8 mouse cellular contexts compared by ENCODE assay signal in genomic region chr11:116671112-116671844, GRCm38 (mm10). TPM values are rescaled to one million over a fixed set of nuclear protein-coding genes. Genes with fewer than 3 reads are reported as not detected.
A peak's percentile ranks its signal among the peaks of the same experiment; 100 is the strongest.
DNase-seq lines count a peak whose midpoint lies in the region; ATAC-seq and TF ChIP-seq lines count a peak whose summit lies in the region.

No protein-coding gene starts in this region.

- ATAC-seq in embryonic facial prominence, embryonic 14.5 days (ENCODE audit: low read depth): peak; percentile 90
- peak; percentile 90 for ATAC-seq in limb, embryonic 14.5 days (ENCODE audit: low FRiP score, low read depth)
- ATAC-seq in midbrain, postnatal 0 days (ENCODE audit: low FRiP score): peak; percentile 90

- peaks cover 19% of the 10 kb centered on the region for H3K4me1 ChIP-seq in embryonic facial prominence, embryonic 14.5 days (ENCODE audit: control insufficient read depth, insufficient read depth, low read length)
- H3K4me1 ChIP-seq in limb, embryonic 14.5 days (ENCODE audit: control insufficient read depth, insufficient read depth, low read length): peaks cover 21% of the 10 kb centered on the region; the same call in 1 of the 2 replicates
- H3K4me1 ChIP-seq in midbrain, postnatal 0 days (ENCODE audit: insufficient read depth, low read length): peaks cover 5% of the 10 kb centered on the region; the same call in 1 of the 2 replicates

- H3K27me3 ChIP-seq in embryonic facial prominence, embryonic 14.5 days (replicated peaks; ENCODE audit: control insufficient read depth, insufficient read depth, low read length): no peaks in the 10 kb centered on the region; the same call in 1 of the 2 replicates
- no peaks in the 10 kb centered on the region for H3K27me3 ChIP-seq in limb, embryonic 14.5 days (ENCODE audit: control insufficient read depth, insufficient read depth, low read length)
- no peaks in the 10 kb centered on the region for H3K27me3 ChIP-seq in midbrain, postnatal 0 days (ENCODE audit: insufficient read depth, low read length)

- peak overlapping the region; percentile 86 for H3K9ac ChIP-seq in embryonic facial prominence, embryonic 14.5 days (ENCODE audit: low read depth, low read length)
- H3K9ac ChIP-seq in limb, embryonic 14.5 days (ENCODE audit: low read depth, low read length, severe bottlenecking): peak overlapping the region; percentile 92
- H3K9ac ChIP-seq in midbrain, postnatal 0 days (replicated peaks; ENCODE audit: low read length, poor library complexity, severe bottlenecking): peak overlapping the region; percentile 79

- peak; percentile 88; the same call in 1 of the 2 replicates for TF ChIP-seq POLR2A in limb, embryonic 14.5 days (IDR thresholded peaks at IDR 0.05; ENCODE audit: borderline replicate concordance, extremely low read depth, insufficient read depth, insufficient read length)

- peak; percentile 80 for TF ChIP-seq CTCF in midbrain, postnatal 0 days (IDR thresholded peaks at IDR 0.05)

- under 1% methylated on average over 45 of the region's 45 CpGs for WGBS in embryonic facial prominence, embryonic 14.5 days
- WGBS in limb, embryonic 14.5 days: 3% methylated on average over 45 of the region's 45 CpGs
- WGBS in midbrain, postnatal 0 days: under 1% methylated on average over 45 of the region's 45 CpGs

- H3K27ac ChIP-seq in embryonic facial prominence, embryonic 14.5 days (replicated peaks; ENCODE audit: low read depth, low read length): peak overlapping the region; percentile 78
- H3K27ac ChIP-seq in limb, embryonic 14.5 days (replicated peaks; ENCODE audit: low read depth, low read length): peak overlapping the region; percentile 63
- H3K27ac ChIP-seq in midbrain, postnatal 0 days (ENCODE audit: low read depth, low read length): peak overlapping the region; percentile 77

- DNase-seq in 3T3-L1 (ENCODE audit: low read depth, low spot score): peak; percentile 99
- DNase-seq in adrenal gland, postnatal 4 days (ENCODE audit: low spot score in 2 of 2): peak; percentile 93 to 97
- DNase-seq in embryonic facial prominence, embryonic 14.5 days (ENCODE audit: low spot score): peak; percentile 98
- peak; percentile 99 for DNase-seq in heart, adult 8-10 months (ENCODE audit: low spot score)
- DNase-seq in kidney, adult 9 months: peak; percentile 99
- DNase-seq in limb, embryonic 14.5 days (ENCODE audit: low spot score): peak; percentile 95
- DNase-seq in midbrain, postnatal 0 days (ENCODE audit: low spot score): peak; percentile 96
- peak; percentile 95 for DNase-seq in spleen, postnatal 14 days (ENCODE audit: low spot score in 2 of 2)

- H3K36me3 ChIP-seq in embryonic facial prominence, embryonic 14.5 days (ENCODE audit: control insufficient read depth, insufficient read depth, low read length): peaks cover 37% of the 10 kb centered on the region
- peaks cover 35% of the 10 kb centered on the region for H3K36me3 ChIP-seq in limb, embryonic 14.5 days (ENCODE audit: control insufficient read depth, insufficient read depth, low read length)
- H3K36me3 ChIP-seq in midbrain, postnatal 0 days (ENCODE audit: insufficient read depth, low read length): peaks cover 19% of the 10 kb centered on the region

- H3K9me3 ChIP-seq in embryonic facial prominence, embryonic 14.5 days (ENCODE audit: control insufficient read depth, low read length): no peaks in the 10 kb centered on the region
- H3K9me3 ChIP-seq in limb, embryonic 14.5 days (ENCODE audit: control insufficient read depth, low read length): no peaks in the 10 kb centered on the region
- H3K9me3 ChIP-seq in midbrain, postnatal 0 days (ENCODE audit: low read length): no peaks in the 10 kb centered on the region

- H3K4me3 ChIP-seq in embryonic facial prominence, embryonic 14.5 days (ENCODE audit: low read depth, low read length): peak overlapping the region; percentile 65
- peak overlapping the region; percentile 86 for H3K4me3 ChIP-seq in limb, embryonic 14.5 days (replicated peaks; ENCODE audit: low read length)
- peak overlapping the region; percentile 73 for H3K4me3 ChIP-seq in midbrain, postnatal 0 days (ENCODE audit: low read depth, low read length)

- peak overlapping the region; percentile 82 for H3K4me2 ChIP-seq in embryonic facial prominence, embryonic 14.5 days (ENCODE audit: low read depth, low read length)
- H3K4me2 ChIP-seq in limb, embryonic 14.5 days (replicated peaks; ENCODE audit: low read depth, low read length, severe bottlenecking): peak overlapping the region; percentile 77
- peak overlapping the region; percentile 87 for H3K4me2 ChIP-seq in midbrain, postnatal 0 days (ENCODE audit: low read depth, low read length, poor library complexity, severe bottlenecking)

RNA-seq across cellular contexts. Expression of gene Cygb, which starts 17.2 kb away (rescaled TPM):
- 10 to 100 TPM; 39.7 to 43.6 TPM for total RNA-seq in adrenal gland, postnatal 4 days (2021)
- 17.8 and 20.5 TPM in 2 replicates for polyA plus RNA-seq in embryonic facial prominence, embryonic 14.5 days (2014; fragmentation: Nextera tagmentation; extraction: Ambion mirVana)
- 10 to 100 TPM; 40.6 to 64.1 (median 43.0) TPM for total RNA-seq in heart, adult 8-10 months (2022)
- 12.1 and 12.3 TPM in 2 replicates for polyA plus RNA-seq in limb, embryonic 14.5 days (2012; rRNA removed)
- polyA plus RNA-seq in limb, embryonic 14.5 days (2014; fragmentation: Nextera tagmentation; extraction: Ambion mirVana): 11.7 and 13.4 TPM in 2 replicates
- 38.7 and 44.2 TPM in 2 replicates for total RNA-seq in midbrain, postnatal 0 days (2014; rRNA removed)
- 40.5 and 43.5 TPM in 2 replicates for polyA plus RNA-seq in midbrain, postnatal 0 days (2015; fragmentation: Nextera tagmentation; extraction: Ambion mirVana)

RNA-seq across cellular contexts. Expression of gene Prcd, which starts 17.9 kb away (rescaled TPM):
- 1 to 10 TPM; 5.2 to 5.5 TPM for total RNA-seq in adrenal gland, postnatal 4 days (2021)
- polyA plus RNA-seq in embryonic facial prominence, embryonic 14.5 days (2014; fragmentation: Nextera tagmentation; extraction: Ambion mirVana): 0.84 and 2.3 TPM in 2 replicates
- 1 to 10 TPM; 1.4 to 2.0 (median 1.8) TPM for total RNA-seq in heart, adult 8-10 months (2022)
- 0.38 and 0.85 TPM in 2 replicates for polyA plus RNA-seq in limb, embryonic 14.5 days (2012; rRNA removed)
- polyA plus RNA-seq in limb, embryonic 14.5 days (2014; fragmentation: Nextera tagmentation; extraction: Ambion mirVana): 1.2 and 1.4 TPM in 2 replicates
- total RNA-seq in midbrain, postnatal 0 days (2014; rRNA removed): 3.7 TPM in 1 of 2 replicates, not detected in the other
- 4.8 and 6.0 TPM in 2 replicates for polyA plus RNA-seq in midbrain, postnatal 0 days (2015; fragmentation: Nextera tagmentation; extraction: Ambion mirVana)

RNA-seq across cellular contexts. Expression of gene Rhbdf2, which starts 44.5 kb away (rescaled TPM):
- 10 to 100 TPM; 18.0 TPM for total RNA-seq in adrenal gland, postnatal 4 days (2021)
- 3.6 and 4.4 TPM in 2 replicates for polyA plus RNA-seq in embryonic facial prominence, embryonic 14.5 days (2014; fragmentation: Nextera tagmentation; extraction: Ambion mirVana)
- 10 to 100 TPM in 3 of 4 experiments, 1 to 10 TPM in 1; 8.7 to 12.6 (median 10.6) TPM for total RNA-seq in heart, adult 8-10 months (2022)
- polyA plus RNA-seq in limb, embryonic 14.5 days (2012; rRNA removed): 11.4 and 15.0 TPM in 2 replicates
- 5.0 and 5.5 TPM in 2 replicates for polyA plus RNA-seq in limb, embryonic 14.5 days (2014; fragmentation: Nextera tagmentation; extraction: Ambion mirVana)
- total RNA-seq in midbrain, postnatal 0 days (2014; rRNA removed): 3.4 and 4.5 TPM in 2 replicates
- polyA plus RNA-seq in midbrain, postnatal 0 days (2015; fragmentation: Nextera tagmentation; extraction: Ambion mirVana): 1.0 TPM in 2 replicates

Comparison
In these comparisons a context has a peak if more than half of its experiments do, and no peak if none do; other contexts are left out.
1. Peak in every context shown above with its lines: DNase-seq, ATAC-seq, H3K4me3 ChIP-seq and H3K27ac ChIP-seq.